Mouse (Mus musculus): ENCODE measurements around the gene Tmem238l.
A peak's percentile ranks its signal among the peaks of the same experiment; 100 is the strongest.

Gene Tmem238l

DNA sequence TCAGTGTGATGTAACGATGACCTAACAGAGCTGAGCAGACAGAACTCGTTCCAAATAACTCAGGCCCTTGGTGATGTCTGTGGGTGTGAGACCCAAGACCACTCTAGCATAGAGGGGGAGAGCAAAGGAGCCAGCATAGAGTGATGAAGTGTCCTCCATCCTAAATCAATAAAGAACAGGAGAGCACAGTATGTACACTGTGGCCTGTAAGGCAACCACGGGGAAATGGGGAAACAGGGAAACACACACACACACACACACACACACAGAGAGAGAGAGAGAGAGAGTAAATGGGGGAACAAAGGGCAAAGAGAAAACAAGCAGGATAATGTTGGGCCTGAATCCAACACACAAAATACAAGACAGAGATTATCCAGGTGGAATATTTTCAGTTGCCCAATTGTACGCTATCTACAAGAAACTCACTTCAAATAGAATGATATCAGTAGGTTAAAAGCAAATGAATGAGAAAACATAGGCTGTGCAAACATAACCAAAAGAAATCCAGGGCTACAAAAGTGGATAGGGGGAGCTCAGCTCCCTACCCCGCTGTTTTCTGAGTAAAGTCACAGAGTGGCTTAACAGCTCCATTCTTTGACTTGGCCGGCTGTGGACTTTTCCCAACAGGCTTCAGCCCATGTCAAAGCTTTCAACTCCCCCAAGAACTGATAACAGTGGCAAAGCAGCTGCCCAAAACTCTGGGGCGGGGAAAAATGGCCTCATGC is 19.3 kb downstream of the Tmem238l start:
- DNase-seq (ENCODE audit: low spot score in 2 of 2), result no peak

DNA sequence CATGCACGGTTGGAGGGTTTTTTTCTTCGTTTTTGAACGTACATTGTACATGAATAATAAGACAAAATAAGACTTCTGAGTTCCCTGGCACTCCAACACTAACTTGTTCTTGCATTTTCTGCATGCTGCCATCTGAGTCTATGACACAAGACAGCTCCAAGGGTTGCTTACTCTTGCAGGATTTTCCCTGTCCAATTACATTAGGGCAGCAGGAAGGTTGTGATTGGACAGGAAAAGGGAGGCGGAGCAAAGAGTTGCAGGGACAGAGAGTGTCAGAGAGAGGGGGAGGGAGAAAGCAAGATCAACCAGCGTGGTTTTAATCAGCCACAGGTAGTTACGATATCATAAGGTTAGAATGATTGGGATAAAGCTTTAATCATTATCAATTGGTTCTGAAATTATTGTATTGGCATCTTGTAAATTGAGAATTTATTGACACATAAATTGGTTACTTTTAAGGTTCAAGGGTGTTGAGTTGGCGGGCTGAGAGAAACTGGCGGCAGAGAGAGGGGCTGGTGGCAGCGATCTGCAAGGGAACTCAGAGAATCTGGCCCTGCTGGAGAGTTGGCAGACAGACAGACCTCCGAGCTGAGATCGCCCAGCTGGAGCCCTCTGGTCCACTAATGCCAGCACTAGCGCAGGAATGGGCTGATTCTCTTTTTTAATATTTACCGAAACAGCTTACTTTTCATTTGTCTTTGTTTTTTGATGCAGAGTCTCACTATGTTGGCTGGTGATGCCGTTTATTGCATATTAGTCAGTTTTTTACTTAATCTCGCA is 25.1 kb downstream of the Tmem238l start:
- DNase-seq (ENCODE audit: low spot score in 2 of 2), result no peak

DNA sequence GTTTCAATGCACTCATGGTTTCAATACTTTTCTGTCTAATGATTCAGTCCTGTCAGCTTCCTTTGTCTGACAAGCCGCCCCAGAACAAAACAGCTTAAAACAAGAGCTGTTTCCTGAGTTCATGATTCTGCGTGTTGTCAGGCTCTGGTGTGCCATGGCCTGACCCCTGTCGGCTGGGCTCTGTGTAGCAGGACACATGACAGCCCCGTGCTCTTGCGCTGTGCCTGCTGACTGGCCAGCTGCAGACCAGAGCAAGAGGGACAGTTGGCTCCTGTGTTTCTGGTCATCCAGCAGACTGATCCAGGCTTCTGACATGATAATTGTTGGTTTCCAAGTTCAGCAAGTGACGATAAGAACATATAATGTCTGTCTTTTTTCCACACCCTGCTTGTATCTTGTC is 26.4 kb downstream of the Tmem238l start:
- peak in 1 of 2 experiments; percentile 53 for DNase-seq (ENCODE audit: low spot score in 2 of 2)

DNA sequence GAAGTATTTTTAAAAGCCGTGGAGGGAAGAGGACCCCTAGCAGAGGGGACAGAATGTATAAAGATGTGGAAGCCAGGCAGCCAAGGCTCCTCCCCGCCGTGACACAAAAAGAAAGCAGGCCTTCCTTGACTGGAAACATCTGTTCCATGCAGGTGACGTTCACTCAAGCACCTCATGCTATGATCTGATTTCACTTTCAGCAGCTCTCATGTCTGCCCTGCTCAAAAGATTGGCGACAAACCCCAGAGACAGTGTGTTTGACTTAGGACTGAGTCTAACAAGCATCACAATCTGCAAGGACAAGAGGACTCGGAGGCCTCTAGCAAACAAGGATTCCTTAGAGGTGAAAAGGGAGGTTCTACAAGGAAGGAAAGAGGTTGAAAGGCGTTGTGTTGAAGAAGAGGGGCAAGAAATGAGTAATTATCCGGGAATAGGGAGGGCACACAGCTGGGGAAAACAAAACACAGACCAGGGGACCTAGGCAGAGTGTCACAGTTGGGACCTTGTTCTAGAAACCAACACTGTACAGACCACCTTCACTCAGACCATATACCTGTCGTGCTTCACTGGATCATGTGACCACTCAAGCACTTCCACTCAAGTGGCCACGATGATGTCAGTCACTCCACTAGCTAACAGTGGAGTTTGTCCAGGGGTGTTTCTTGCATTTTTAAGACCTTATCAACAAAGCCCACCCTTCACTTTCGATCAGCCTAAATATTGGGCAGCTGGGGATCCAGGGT is 27.2 kb downstream of the Tmem238l start:
- no peak for DNase-seq (ENCODE audit: low spot score in 2 of 2)

- peak; percentile 71 to 76 for DNase-seq (ENCODE audit: low spot score in 2 of 2)
Observed at GRCm38 (mm10) chr11:66984165-66985135, 28.0 kb downstream of the Tmem238l start.

DNA sequence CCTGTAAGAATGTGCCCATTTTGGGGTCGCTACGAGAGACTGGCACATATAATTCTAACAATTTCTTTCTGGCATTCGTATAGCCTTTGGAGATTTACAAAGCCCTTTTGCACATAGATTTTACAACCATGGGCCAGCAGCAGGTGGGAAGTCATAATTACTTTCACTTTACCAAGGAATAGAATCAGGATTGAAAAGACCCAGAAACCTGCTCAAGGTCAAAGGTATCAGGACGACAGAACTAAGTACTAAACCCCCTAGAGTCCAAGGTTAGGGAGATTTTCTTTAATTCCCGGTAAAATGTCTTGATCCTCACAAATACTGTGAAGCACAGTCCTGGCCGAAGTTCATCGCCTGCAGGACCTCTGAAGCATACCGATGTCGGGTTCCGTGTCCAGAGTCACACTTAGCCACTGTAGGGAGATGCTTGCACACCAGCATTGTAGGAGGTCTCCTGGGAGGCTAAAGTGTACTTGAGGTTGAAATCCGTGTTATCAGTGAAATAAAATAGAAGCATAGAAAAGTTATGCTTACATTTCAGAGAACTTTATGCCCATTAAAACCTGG is 28.8 kb downstream of the Tmem238l start:
- no peak for DNase-seq (ENCODE audit: low spot score in 2 of 2)

DNA sequence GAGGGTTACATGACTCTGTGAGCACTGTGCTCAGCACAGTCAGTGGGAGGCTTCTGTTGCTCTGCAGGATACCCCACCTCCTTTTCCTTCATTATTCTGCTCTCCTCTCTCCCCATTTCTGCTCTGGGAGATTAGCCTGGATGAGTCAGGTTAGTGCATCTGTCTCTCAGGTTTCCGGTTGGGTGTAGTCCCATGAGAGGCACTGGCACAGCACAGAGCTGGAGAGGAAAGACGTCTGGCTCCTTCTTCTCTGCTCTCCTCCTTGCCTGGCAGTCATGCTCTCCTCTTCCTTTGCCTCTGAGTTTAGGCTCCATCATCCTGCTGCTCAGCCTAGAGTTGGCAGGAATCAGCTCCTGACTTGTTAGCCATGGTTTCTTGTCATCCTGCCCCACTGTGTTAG is 35.7 kb downstream of the Tmem238l start:
- DNase-seq (ENCODE audit: low spot score in 2 of 2), result no peak

DNA sequence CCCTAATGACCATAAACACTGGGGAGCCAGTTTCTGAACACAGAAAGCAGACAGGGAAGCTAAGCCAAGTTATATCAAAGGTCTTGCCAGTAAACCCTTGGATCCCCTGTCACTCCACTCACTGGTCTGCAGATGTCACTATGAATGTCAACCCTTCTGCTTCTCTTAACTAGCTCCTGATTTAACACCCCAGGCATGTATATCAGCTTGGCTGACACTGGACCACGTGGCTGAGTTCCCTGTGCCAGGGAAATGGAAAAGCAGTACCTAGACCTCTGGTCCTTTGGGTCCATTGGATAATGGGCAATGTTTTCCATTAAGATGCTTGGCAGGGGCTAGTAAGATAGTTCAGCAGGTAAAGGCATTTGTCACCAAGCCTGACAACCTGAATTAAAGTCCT is 37.2 kb downstream of the Tmem238l start:
- DNase-seq (ENCODE audit: low spot score in 2 of 2), result no peak

DNA sequence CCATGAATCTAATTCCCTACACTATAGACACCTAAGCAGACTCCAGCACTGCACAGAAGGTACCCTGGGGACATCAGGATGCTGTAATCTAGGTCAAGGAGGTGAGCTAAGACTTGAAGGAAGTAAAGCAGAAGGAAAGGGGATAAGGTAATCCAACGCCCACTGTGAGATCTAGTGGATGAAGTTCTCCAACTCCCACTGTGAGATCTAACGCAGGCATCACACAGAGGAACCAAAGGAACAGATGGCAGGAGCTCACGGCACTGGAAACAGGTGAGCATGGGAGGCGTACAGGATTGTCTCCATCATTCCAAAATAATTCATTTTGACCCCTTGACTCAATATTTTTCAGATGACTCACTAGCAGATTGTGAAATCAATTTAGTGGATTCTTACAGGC is 40.0 kb downstream of the Tmem238l start:
- no peak for DNase-seq (ENCODE audit: low spot score in 2 of 2)

DNA sequence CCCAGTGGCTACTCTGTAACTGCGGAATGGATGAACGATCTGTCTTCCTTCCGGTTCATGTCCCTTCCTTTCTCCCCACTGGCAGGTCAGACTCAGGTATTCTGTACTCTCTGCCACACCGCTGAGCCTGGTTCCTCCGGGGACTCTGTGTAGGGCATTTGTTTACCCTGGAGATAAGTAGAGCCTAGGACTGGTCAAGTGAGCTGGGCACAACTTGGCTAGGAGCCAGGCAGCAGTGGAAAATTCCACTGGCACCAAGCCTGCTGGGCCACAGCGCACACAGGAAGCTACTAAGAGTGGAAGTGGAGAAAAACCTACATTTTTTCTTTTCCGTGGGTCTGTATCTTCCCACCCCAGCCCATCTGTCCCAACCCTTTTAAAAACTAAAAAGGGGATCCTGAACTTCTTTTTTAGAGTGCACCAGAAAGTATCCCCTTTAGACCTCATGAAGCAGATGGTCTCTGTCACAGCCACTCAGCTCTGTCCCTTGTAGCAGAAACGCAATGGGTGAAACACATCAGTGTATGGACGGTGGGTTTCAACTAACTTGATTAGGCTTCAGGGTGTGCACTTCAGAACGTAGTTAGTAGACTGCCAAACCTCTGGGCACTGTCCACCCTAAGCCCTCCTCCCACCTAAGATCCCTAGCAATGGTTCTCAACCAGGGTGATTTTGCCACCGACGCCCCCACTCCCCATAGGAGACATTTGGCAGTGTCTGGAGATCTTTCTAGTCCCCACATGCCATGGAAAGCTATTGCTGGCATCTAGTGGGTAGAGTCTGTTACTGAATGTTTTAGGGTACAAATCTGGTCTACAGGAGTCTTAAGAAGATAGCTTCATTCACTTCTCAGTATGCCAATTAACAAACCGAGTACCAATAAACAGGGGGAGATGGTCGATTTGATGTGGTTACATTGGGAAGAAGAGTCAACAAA is 42.3 kb downstream of the Tmem238l start:
- DNase-seq (ENCODE audit: low spot score in 2 of 2), result peak; percentile 89 to 90

DNA sequence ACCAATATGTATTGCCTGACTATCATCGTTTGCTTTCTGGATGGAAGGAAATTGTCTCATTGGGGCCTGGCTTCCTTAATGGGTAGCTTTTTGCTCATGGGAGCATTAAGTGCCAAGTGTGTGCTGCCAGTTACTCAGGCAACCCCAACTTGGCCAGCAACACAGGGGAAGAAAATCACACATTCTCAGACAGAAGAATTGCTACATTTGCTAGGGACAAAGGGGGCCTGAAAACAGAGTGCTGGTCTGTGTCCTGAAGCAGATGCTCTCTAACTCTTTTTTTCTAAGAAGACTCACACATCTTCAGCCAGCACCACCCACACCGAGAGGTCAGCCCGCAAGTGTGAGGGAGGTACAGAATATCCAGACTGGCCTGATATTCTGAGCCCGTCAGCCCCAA is 44.2 kb downstream of the Tmem238l start:
- DNase-seq (ENCODE audit: low spot score in 2 of 2), result no peak

- DNase-seq (ENCODE audit: low spot score in 2 of 2), result no peak
Observed at GRCm38 (mm10) chr11:67001717-67002116, 45.3 kb downstream of the Tmem238l start.

- no peak for DNase-seq (ENCODE audit: low spot score in 2 of 2)
Observed at GRCm38 (mm10) chr11:67002911-67003310, 46.5 kb downstream of the Tmem238l start.

DNA sequence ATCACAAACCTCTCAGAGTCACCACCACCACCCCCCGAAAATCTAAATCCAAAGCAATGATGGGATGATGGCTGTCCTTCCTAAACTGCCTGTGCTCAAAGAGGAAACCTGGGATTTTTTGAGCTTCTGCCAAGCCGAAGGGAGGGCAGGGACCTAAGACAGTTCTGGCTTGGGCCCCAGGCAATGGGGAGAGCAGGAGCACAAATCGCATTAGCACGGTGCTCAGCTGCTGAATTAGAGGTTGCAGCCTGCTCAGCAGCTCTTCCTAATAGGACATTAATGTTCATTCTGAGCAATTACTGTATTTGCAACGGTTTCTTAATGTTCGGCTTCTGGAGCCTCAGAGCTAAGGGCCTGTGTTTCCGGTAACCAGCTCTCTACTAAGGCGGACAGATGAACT is 51.5 kb downstream of the Tmem238l start:
- DNase-seq (ENCODE audit: low spot score in 2 of 2), result no peak

DNA sequence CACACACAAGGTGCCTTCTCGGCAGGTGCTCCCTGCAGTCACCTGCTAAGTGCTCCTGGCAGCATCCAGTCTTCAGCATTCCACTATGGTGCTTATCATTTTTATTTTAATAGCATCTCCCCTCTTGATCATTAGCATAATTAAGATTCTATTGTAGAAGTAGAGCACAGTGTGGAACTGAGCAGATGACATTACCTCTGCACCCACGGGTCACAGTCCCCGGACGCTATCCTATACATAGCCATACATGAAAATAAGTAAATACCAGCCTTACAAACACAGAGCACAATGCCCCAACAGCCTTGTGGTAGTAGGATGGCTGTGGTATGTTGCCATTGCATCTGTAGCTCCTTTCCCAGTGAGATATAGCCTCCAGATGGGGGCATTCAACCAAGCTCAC is 52.1 kb downstream of the Tmem238l start:
- DNase-seq (ENCODE audit: low spot score in 2 of 2), result no peak

DNA sequence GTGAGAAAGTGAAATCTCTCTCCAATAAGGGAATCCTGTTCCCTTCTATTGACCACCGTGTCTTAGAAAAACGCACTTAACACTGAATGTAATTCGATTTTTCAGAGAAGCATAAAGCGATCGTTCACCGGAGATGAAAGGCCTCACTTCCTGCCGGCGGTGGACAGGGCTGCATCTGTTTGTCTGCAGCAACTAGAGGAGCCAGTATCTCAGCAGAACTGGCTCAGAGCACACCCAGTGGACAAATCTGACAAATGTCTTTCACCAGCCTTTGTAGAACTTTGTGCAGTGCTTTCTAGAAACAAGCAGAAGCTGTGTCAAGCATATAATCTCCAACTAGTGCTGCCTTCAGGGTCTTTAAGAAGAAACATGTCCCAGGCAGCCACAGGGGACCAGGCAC is 54.0 kb downstream of the Tmem238l start:
- DNase-seq (ENCODE audit: low spot score in 2 of 2), result no peak

DNA sequence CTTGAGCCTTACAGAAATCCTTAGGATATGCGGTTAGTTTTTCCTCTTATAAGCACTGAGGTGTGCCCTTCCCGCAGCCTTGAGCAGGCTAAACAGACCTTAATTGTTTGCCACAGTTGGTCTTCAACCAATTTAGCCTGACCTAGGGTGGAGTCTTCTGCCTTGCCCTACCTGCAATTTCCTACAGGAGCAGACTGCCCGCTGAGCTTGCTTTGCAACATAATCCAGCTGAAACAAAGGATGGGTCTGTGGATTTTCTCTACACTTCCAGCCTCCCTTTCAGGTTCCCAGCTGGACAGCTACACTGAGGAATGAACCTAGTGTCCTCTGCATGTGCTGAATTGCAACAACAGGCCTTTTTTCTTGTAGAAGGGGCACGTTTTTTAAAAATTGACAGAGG is 55.2 kb downstream of the Tmem238l start:
- no peak for DNase-seq (ENCODE audit: low spot score in 2 of 2)

Measured in urinary bladder, postnatal 36 days (tissue).